Mouse (Mus musculus): Measurements from ENCODE around the gene Smox. TPM values are rescaled to one million over a fixed set of nuclear protein-coding genes. Genes with fewer than 3 reads are reported as not detected.

The Smox gene
- total and polyA plus RNA-seq, 2 experiments: 2.8 to 6.0 TPM

DNA sequence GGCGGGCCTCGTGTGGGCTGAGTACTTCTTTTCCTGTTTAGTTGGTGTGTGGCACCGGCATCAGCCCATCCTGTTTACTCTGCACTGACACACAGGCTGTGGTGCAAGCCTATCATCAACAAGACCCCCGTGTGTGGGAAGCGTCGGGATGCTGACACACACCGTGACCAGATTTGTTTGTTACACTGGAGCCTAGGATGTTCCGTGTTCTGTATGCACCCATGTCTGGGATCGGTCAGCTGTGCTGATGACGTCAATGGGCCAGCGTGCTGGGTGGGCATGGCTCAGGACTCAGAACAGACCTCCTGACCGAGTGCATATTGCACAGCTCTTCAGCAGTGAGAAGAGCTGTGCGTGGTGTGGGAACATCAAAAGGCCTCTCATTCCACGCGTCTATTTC lies 6.2 kb upstream of the Smox start:
- no peaks in the 10 kb centered on the region for H3K79me2 ChIP-seq (ENCODE audit: control insufficient read depth, insufficient read depth, low read length)
- no peak overlapping the region for H3K27ac ChIP-seq (replicated peaks; ENCODE audit: insufficient read depth, low read depth, low read length)
- H3K9ac ChIP-seq (ENCODE audit: low read depth, low read length): no peak overlapping the region
- no peak overlapping the region for H3K4me3 ChIP-seq (ENCODE audit: insufficient read depth, low read depth, low read length)
- DNase-seq (ENCODE audit: extremely low read depth, low read depth, low spot score): no peak
- WGBS: 85% methylated on average over 15 of the region's 15 CpGs
- H3K4me1 ChIP-seq (ENCODE audit: control insufficient read depth, insufficient read depth, low read length): no peaks in the 10 kb centered on the region
- no peaks in the 10 kb centered on the region for H3K36me3 ChIP-seq (ENCODE audit: control insufficient read depth, insufficient read depth, low read length)
- no peaks in the 10 kb centered on the region for H3K27me3 ChIP-seq (ENCODE audit: control insufficient read depth, insufficient read depth, low read length)
- TF ChIP-seq CTCF (IDR thresholded peaks at IDR 0.05; ENCODE audit: low read depth, low read length) (no peak), POLR2A (IDR thresholded peaks at IDR 0.05; ENCODE audit: extremely low read depth, insufficient read depth, low read length) (no peak)

DNA sequence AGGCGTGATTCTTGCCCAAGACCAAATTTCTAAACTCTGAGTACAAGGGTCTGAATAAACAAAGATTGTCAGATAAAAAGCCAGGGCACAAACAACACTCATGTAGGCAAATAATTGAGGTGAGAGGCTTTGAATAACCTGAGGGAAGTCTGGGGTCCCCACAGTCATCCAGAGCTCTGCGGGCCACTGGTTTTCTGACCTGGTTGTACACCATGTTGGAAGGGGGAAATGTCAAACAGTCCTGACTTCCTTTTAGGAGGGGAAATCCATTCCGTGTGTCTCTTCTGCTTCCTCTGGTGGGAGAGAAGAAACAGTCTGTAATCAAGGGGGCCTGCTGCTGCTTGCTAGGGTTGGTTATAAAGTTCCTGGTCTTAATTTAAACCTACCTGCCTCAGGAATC lies 5.2 kb upstream of the Smox start:
- H3K27ac ChIP-seq (replicated peaks; ENCODE audit: insufficient read depth, low read depth, low read length): no peak overlapping the region
- 87% methylated on average over 3 of the region's 3 CpGs for WGBS
- no peak for TF ChIP-seq POLR2A (IDR thresholded peaks at IDR 0.05; ENCODE audit: extremely low read depth, insufficient read depth, low read length)
- no peak for TF ChIP-seq CTCF (IDR thresholded peaks at IDR 0.05; ENCODE audit: low read depth, low read length)

DNA sequence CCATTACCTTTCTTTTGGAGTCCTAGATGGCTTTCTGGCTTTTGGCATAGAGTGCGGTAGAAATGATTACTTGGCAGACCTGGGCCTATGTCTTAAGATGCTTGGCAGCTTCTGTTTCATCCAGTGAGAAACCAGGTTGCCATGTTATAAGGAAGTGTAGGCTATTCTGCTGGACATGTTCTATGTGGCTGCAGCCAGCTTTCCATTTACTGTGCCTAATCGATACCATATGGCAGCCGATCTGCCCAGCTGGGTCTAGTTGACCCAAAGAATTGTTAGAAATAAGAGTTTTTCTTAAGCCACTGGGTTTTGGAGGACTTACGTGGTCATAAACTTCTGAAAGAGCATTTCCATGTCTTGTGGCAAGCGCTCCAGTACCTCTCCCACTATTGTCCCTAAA lies 4.0 kb upstream of the Smox start:
- no peaks in the 10 kb centered on the region for H3K4me1 ChIP-seq (ENCODE audit: control insufficient read depth, insufficient read depth, low read length)
- H3K36me3 ChIP-seq (ENCODE audit: control insufficient read depth, insufficient read depth, low read length): no peaks in the 10 kb centered on the region
- H3K9ac ChIP-seq (ENCODE audit: low read depth, low read length): no peak overlapping the region
- no peak overlapping the region for H3K4me3 ChIP-seq (ENCODE audit: insufficient read depth, low read depth, low read length)
- DNase-seq (ENCODE audit: extremely low read depth, low read depth, low spot score): no peak
- WGBS: 98% methylated on average over 5 of the region's 5 CpGs
- no peak for TF ChIP-seq CTCF (IDR thresholded peaks at IDR 0.05; ENCODE audit: low read depth, low read length)
- no peak for TF ChIP-seq POLR2A (IDR thresholded peaks at IDR 0.05; ENCODE audit: extremely low read depth, insufficient read depth, low read length)
- H3K27ac ChIP-seq (replicated peaks; ENCODE audit: insufficient read depth, low read depth, low read length): no peak overlapping the region
- no peaks in the 10 kb centered on the region for H3K79me2 ChIP-seq (ENCODE audit: control insufficient read depth, insufficient read depth, low read length)
- H3K27me3 ChIP-seq (ENCODE audit: control insufficient read depth, insufficient read depth, low read length): no peaks in the 10 kb centered on the region

More for the DNA sequence above, 5.2 kb upstream of the Smox start:
- no peaks in the 10 kb centered on the region for H3K4me1 ChIP-seq (ENCODE audit: control insufficient read depth, insufficient read depth, low read length)
- DNase-seq (ENCODE audit: extremely low read depth, low read depth, low spot score): no peak
- H3K79me2 ChIP-seq (ENCODE audit: control insufficient read depth, insufficient read depth, low read length): no peaks in the 10 kb centered on the region
- no peak overlapping the region for H3K4me3 ChIP-seq (ENCODE audit: insufficient read depth, low read depth, low read length)
- H3K36me3 ChIP-seq (ENCODE audit: control insufficient read depth, insufficient read depth, low read length): no peaks in the 10 kb centered on the region
- no peaks in the 10 kb centered on the region for H3K27me3 ChIP-seq (ENCODE audit: control insufficient read depth, insufficient read depth, low read length)
- H3K9ac ChIP-seq (ENCODE audit: low read depth, low read length): no peak overlapping the region

DNA sequence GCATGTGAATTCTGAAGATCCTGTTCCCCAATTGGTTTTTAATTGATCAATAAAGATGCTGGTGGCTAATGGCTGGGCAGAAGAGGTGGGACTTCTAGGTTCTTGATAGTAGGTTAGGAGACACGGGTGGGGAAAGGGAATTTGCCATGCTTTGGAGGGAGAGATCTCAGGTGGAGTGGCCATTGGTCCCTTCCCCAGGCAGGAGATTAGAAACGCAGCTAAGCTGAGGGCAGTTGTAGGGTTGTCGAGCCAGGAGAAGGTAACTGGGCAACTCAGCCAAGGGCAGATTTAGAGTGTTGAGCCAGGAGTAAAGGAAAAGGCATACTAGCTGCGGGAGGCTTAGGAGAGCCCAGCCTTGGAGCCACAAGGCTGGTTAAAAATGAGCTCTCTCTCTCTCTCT lies 3.0 kb upstream of the Smox start:
- no peak for TF ChIP-seq CTCF (IDR thresholded peaks at IDR 0.05; ENCODE audit: low read depth, low read length)
- no peak for TF ChIP-seq POLR2A (IDR thresholded peaks at IDR 0.05; ENCODE audit: extremely low read depth, insufficient read depth, low read length)
- no peak overlapping the region for H3K4me3 ChIP-seq (ENCODE audit: insufficient read depth, low read depth, low read length)
- no peak overlapping the region for H3K27ac ChIP-seq (replicated peaks; ENCODE audit: insufficient read depth, low read depth, low read length)
- H3K36me3 ChIP-seq (ENCODE audit: control insufficient read depth, insufficient read depth, low read length): no peaks in the 10 kb centered on the region
- H3K79me2 ChIP-seq (ENCODE audit: control insufficient read depth, insufficient read depth, low read length): no peaks in the 10 kb centered on the region
- H3K9ac ChIP-seq (ENCODE audit: low read depth, low read length): no peak overlapping the region
- DNase-seq (ENCODE audit: extremely low read depth, low read depth, low spot score): no peak
- H3K4me1 ChIP-seq (ENCODE audit: control insufficient read depth, insufficient read depth, low read length): peaks cover 2% of the 10 kb centered on the region
- 80% methylated on average over 4 of the region's 4 CpGs for WGBS
- H3K27me3 ChIP-seq (ENCODE audit: control insufficient read depth, insufficient read depth, low read length): no peaks in the 10 kb centered on the region

DNA sequence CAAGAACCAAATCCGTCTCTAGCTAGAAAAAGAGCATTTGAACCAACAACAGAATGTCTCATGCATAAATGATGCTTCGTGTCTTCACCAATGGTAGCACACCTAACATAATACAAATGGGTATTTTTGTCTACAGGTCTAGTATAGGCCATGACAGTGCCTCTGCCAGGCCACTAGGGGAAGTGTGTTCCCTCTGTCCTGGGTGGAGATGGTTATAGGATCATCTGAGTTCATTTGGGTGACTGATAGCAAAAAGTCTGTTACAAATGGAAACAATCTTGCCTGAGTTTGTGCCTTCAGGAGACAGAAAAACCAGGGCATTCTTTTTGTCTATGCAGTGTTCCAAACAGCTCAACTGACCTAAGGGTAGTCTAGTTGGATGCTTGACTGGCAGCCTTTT lies 2.4 kb upstream of the Smox start:
- 96% methylated on average over 2 of the region's 2 CpGs for WGBS
- DNase-seq (ENCODE audit: extremely low read depth, low read depth, low spot score): no peak

DNA sequence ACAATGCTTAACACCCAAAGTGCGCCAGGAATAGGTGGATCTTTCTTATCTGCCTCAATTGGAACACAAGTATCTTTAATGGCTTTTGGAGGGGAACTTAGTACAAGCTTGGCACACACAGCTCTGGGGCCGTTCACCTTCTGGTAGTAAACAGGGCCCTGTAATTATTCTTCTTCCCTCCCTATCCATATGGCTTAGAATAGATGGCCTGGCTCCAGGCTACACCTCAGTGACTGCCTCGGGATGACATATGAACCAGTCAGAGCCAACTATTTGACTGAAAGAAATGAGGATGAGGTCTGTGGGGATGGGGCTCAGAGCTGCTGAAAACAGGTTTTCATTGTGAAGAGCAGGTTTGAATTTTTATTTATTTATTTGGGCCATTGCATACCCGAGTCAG lies 1.7 kb upstream of the Smox start:
- H3K4me1 ChIP-seq (ENCODE audit: control insufficient read depth, insufficient read depth, low read length): peaks cover 2% of the 10 kb centered on the region
- H3K79me2 ChIP-seq (ENCODE audit: control insufficient read depth, insufficient read depth, low read length): no peaks in the 10 kb centered on the region
- 76% methylated on average over 4 of the region's 4 CpGs for WGBS
- H3K27ac ChIP-seq (replicated peaks; ENCODE audit: insufficient read depth, low read depth, low read length): no peak overlapping the region
- no peaks in the 10 kb centered on the region for H3K27me3 ChIP-seq (ENCODE audit: control insufficient read depth, insufficient read depth, low read length)
- DNase-seq (ENCODE audit: extremely low read depth, low read depth, low spot score): no peak
- no peak overlapping the region for H3K4me3 ChIP-seq (ENCODE audit: insufficient read depth, low read depth, low read length)
- H3K9ac ChIP-seq (ENCODE audit: low read depth, low read length): no peak overlapping the region
- H3K36me3 ChIP-seq (ENCODE audit: control insufficient read depth, insufficient read depth, low read length): no peaks in the 10 kb centered on the region
- TF ChIP-seq POLR2A (IDR thresholded peaks at IDR 0.05; ENCODE audit: extremely low read depth, insufficient read depth, low read length): no peak
- TF ChIP-seq CTCF (IDR thresholded peaks at IDR 0.05; ENCODE audit: low read depth, low read length): no peak

More for the DNA sequence above, 2.4 kb upstream of the Smox start:
- TF ChIP-seq CTCF (IDR thresholded peaks at IDR 0.05; ENCODE audit: low read depth, low read length) (peak; percentile 24; the same call in 1 of the 2 replicates), POLR2A (IDR thresholded peaks at IDR 0.05; ENCODE audit: extremely low read depth, insufficient read depth, low read length) (no peak)
- Histone ChIP-seq H3K9ac (ENCODE audit: low read depth, low read length) (no peak overlapping the region), H3K36me3 (ENCODE audit: control insufficient read depth, insufficient read depth, low read length) (no peaks in the 10 kb centered on the region), H3K4me1 (ENCODE audit: control insufficient read depth, insufficient read depth, low read length) (peaks cover 2% of the 10 kb centered on the region), H3K27me3 (ENCODE audit: control insufficient read depth, insufficient read depth, low read length) (no peaks in the 10 kb centered on the region), H3K27ac (replicated peaks; ENCODE audit: insufficient read depth, low read depth, low read length) (no peak overlapping the region), H3K79me2 (ENCODE audit: control insufficient read depth, insufficient read depth, low read length) (no peaks in the 10 kb centered on the region), H3K4me3 (ENCODE audit: insufficient read depth, low read depth, low read length) (no peak overlapping the region)

Measured in liver, adult 2 months (tissue).